Mouse (Mus musculus): ENCODE data around the gene Det1.
A peak's percentile ranks its signal among the peaks of the same experiment; 100 is the strongest.

The Det1 gene

DNA sequence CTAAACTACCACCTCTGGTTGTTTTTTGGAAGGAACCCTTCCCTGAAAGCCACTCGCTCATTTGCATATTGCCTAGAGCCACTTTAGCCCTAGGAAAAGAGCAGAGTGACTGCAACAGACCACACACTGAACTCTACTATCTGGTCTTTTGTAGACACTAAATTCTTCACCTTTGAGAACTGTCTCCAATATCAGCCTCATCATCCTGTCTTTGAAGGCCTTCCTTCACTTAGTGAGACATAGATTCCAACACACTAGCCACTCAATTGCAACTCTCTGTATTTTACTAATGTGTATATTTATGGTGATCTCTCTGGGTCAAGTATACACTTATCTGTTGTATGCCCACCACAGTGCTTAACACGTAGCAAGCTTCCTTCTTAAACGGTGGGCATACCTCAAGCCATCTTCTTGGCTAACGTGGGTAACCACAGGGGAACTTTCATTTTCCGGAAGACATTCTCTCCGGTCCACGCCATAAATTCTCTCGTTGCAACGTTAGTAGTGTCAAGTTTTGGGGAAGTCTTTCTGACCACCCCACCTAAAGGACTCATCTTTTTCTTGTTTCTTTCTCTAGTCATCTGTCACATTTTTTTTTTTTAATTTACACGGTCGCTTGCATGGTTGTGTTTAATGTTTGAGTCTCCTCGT is 872 bp downstream of the Det1 start:
- no peak for DNase-seq

- DNase-seq, result no peak
Observed at GRCm38 (mm10) chr7:78841601-78842000, 5.5 kb downstream of the Det1 start.

- no peak for DNase-seq
Observed at GRCm38 (mm10) chr7:78837250-78837649, 9.8 kb downstream of the Det1 start.

GRCm38 (mm10) chr7:78835656-78836055 is 11.4 kb downstream of the Det1 start:
- DNase-seq, result no peak

GRCm38 (mm10) chr7:78827749-78828362 is 19.2 kb downstream of the Det1 start:
- DNase-seq, result no peak

DNA sequence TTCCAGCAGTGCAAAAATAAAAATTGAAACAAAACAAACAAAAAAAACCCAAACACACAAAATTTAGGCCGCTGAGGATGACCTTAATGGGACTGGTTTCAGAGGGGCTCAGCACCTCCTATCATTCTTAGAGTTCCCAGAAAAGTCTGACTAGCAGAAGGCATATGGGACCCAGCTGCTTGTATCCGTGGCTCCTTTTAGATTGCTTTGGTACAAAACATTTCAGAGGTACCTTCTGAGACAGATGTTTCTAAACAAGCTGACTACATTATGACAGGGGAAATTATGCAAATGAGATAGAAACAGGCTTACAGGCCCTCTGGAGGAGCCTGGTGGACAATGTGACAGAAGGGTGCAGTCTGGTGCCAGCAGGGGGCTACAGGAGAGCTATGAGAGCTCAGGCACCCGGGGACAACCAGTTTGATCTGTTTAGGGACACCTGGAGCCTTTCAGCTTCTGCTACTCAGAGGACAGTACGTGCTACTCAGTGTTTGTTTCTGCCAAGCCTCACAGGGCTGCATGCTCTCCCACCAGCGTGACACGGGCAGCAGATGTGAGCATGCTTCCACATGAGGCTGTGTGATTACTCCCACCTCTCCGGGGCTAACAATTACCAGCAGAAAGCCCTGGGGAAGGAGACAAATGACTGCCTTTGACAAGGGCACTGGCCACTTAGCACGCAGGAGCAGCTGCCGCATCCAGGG is 20.2 kb downstream of the Det1 start:
- peak; percentile 45 for DNase-seq

GRCm38 (mm10) chr7:78818336-78818735 is 28.7 kb downstream of the Det1 start:
- DNase-seq, result no peak

DNA sequence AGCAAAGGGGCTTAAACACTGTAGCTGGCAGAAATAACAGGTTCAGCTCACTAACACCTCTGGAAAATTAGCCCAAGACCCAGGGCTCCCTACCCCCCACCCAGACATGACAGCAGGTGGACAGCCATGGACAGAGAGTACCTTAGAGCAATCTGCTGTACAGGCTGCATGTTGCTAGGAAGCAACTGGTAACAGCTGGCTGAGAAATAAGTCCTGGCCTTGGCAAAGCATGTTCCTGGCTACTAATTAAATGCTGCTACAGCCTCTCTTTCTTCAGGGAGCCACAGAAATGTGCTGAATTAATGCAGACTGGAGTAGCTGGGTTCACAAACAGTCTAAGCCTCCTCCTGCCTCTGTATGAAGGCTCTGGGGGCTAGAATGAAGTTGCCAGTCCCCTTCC is 32.3 kb downstream of the Det1 start:
- peak; percentile 27 for DNase-seq

- peak; percentile 37 for DNase-seq
Observed at GRCm38 (mm10) chr7:78813791-78814190, 33.3 kb downstream of the Det1 start.

DNA sequence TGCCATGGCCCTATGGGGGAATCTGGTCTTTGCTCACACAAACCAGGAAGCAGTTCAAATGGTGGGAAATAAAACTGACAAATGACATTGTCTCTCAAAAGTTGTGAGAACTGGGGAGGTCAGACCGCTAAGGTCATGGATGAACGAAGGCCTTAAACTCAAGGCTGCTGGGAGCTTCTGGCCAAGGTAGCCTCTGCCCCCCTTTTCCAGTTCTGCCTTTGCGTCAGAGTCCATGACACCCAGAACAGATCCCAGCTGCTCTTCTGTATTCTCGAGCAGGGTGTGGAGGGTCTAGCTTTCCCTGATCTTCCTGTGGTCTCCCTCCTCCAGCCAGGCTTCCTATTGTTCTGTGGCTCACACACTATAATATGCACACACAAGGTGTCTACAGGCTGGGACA is 39.9 kb downstream of the Det1 start:
- DNase-seq, result peak; percentile 56

DNA sequence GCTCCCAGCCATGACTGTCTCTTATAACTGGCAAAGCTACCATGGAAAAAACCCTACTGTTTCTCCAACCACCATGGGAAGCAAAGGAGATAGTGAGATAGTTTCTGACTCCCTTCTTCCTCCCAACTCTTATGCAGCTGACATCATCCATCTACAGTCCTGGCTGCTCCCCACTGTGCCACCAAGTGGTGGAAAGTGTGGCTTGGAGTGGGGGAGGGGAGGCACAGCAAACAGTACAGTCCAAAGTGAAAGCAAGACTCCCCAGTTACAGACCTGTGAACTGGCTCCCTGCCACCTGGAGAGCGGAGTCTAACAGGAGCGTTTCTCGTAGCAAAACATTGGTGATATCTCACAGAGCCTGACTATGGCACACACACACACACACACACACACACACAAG is 43.2 kb downstream of the Det1 start:
- DNase-seq, result peak; percentile 57

DNA sequence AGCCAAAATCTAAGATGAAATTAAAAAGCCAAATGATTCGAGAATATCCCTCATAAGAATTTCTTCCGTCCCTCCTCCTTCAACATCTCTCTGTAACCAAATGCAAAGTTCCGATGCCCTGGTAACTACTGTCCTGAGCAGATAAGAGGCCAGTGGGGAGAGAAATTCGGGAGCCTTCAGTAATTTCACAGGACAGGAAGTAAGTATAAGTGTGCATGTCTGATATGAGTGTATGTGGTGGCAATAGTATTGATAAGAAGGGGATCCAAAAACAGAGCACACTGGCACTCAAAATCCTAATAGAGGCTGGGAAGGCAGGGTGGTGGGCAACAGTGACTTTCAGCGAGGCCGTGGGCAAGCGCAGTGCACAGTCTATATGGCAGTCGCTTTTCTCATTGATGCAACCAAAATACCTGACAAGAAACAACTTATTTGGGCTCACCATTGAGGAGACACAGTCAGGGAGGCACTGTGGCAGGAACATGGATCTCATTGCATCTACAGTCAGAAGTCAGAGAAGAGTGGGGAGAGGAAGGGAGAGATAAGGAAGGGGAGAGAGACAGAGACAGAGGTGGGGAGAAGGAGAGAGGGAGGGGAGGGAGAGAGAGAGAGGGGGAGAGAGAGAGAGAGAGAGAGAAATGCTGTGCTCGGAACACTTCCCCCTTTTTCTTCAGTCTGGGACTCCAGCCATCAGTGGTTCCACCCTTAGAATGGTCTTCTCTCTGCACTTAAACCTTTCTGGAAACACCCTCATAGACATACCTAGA is 47.1 kb downstream of the Det1 start:
- DNase-seq, result no peak

- no peak for DNase-seq
Observed at GRCm38 (mm10) chr7:78797843-78798455, 49.1 kb downstream of the Det1 start.

DNA sequence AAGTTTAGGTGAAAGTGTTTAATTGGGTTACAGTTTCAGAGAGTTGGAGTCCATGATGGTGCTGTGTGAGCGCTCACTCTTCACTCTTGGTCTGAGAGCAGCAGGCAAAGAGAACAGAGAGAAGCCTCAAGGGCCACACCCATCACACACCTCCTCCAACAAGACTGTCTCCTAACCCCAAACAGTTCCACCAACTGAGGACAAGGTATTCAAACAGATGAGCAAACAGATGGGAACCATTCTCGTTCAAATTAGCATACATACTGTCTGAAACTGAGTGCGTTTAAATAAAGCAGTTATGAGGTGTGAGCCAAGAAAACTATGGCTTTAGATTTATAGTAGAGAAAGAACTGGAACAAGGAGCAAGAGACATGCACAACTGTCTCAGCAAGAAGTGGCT is 50.4 kb downstream of the Det1 start:
- DNase-seq, result no peak

- no peak for DNase-seq
Observed at GRCm38 (mm10) chr7:78794571-78795092, 52.4 kb downstream of the Det1 start.

- DNase-seq, result no peak
Observed at GRCm38 (mm10) chr7:78793895-78794570, 53.0 kb downstream of the Det1 start.

- DNase-seq, result peak; percentile 70
Observed at GRCm38 (mm10) chr7:78791359-78792222, 55.5 kb downstream of the Det1 start.

- no peak for DNase-seq
Observed at GRCm38 (mm10) chr7:78787793-78788380, 59.2 kb downstream of the Det1 start.

DNA sequence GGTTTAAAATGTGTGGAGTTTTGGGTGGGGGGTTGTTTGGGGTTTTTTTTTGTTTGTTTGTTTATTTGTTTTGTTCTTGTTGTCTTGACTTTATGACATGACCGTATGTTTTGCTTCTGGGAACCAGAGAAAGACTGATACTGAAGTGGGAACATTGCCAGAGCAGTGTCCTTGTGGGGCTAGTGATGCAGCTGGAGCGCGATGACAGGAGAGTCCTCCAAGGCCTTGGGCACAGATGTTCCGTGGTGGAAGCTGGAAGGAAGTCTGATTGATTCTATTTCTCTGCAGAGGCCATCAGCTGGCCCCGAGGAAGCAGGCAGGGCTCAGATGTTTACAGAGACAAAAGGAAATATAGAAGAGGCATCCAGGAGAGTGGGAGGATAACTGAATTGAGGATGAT is 61.2 kb downstream of the Det1 start:
- no peak for DNase-seq
